Mouse (Mus musculus) kidney, embryonic 15.5 days (tissue): ENCODE measurements at regions not wholly inside any gene's neighbourhood (a gene's known extent, or its start where the extent isn't known, plus 50 kb on each side); places are given as distances from the start of the nearest gene placed in this dataset.

Experiments used
- ATAC-seq: fragments of 200-750 bp; cut with Nextera tagmentation; replicated peaks from 2 replicates; pipeline ENCODE4 v1.8.0; 2017; ENCODE audit warnings: moderate TSS enrichment; ENCODE audit not compliant: low FRiP score
- H3K27ac ChIP-seq: fragments of 300-500 bp; sonication (generic); 2 replicates; pipeline ENCODE4 v1.5.1; 2015; ENCODE audit warnings: mild to moderate bottlenecking, inconsistent platforms
- H3K27me3 ChIP-seq: fragments of 300-500 bp; sonication (generic); 2 replicates; pipeline ENCODE4 v1.6.1; 2015; ENCODE audit warnings: inconsistent platforms
- H3K36me3 ChIP-seq: fragments of 300-500 bp; sonication (generic); 2 replicates; pipeline ENCODE4 v1.6.1; 2015; ENCODE audit warnings: inconsistent platforms
- H3K4me1 ChIP-seq: fragments of 300-500 bp; sonication (generic); 2 replicates; pipeline ENCODE4 v1.6.1; 2015; ENCODE audit warnings: inconsistent platforms
- H3K4me2 ChIP-seq: fragments of 300-500 bp; sonication (generic); 2 replicates; pipeline ENCODE4 v1.6.1; 2015; ENCODE audit warnings: moderate library complexity, mild to moderate bottlenecking, inconsistent platforms
- H3K4me3 ChIP-seq: fragments of 300-500 bp; sonication (generic); replicated peaks from 2 replicates; pipeline ENCODE4 v1.5.1; 2015; ENCODE audit warnings: mild to moderate bottlenecking, inconsistent platforms
- H3K9ac ChIP-seq: fragments of 300-500 bp; sonication (generic); 2 replicates; pipeline ENCODE4 v1.6.1; 2015; ENCODE audit warnings: mild to moderate bottlenecking, inconsistent platforms
- H3K9me3 ChIP-seq: fragments of 300-500 bp; sonication (generic); replicated peaks from 2 replicates; pipeline ENCODE4 v1.6.1; 2016; ENCODE audit warnings: inconsistent platforms
- WGBS: fragments of 180-500 bp; shearing (Covaris S2); methylation state at CpG from one replicate; pipeline ENCODE4 v1.1.7; 2015; ENCODE audit warnings: mixed read lengths; 5-methylcytosine and 5-hydroxymethylcytosine counted together

DNA sequence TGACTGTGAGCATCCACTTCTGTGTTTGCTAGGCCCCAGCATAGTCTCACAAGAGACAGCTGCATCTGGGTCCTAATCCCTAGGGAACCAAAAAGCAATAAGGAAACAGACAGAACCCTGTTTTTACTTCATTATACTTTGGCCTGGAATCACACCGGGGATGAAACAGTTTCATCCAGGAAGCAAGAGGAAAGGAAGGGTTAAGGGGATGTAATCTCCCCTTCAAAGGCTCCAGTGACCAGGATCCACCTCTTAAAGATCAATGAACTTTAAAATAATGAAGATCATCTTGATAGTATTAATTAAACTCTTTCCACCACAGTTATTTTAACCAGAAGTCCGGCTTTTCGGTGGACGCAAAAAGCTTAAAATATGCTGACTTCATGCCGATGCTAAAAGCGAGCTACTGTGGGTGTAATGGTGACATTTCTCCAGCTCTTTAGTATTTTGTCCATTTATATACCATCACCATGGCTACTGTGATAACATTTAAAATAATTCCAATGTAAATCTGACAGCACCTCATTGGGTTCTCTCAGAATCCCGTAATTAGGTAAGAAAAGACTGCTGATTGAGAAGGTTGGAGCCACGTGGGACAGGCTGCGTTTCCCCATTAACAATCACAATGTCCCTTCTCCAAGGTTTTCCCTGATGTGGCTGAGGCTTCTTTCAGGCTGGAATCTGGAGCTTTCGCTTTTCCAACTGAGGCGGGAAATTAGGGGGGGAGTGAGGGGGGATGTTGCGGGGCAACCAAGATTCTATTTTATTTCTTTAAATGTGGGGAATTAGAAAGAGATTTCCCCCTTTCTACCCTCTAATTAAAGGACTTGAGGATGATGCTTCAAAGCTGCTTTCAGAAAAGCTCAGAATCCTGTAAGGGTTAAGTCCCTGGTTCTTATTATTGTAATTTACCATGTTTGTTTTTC is 560.0 kb upstream of the Pdzrn3 start:
- ATAC-seq: no peak
- Histone ChIP-seq H3K9me3 (no peaks in the 10 kb centered on the region), H3K27ac (no peak overlapping the region), H3K4me3 (no peak overlapping the region), H3K4me2 (no peak overlapping the region), H3K27me3 (no peaks in the 10 kb centered on the region), H3K9ac (no peak overlapping the region), H3K4me1 (no peaks in the 10 kb centered on the region), H3K36me3 (no peaks in the 10 kb centered on the region)
- 69% methylated on average over 12 of the region's 12 CpGs for WGBS

DNA sequence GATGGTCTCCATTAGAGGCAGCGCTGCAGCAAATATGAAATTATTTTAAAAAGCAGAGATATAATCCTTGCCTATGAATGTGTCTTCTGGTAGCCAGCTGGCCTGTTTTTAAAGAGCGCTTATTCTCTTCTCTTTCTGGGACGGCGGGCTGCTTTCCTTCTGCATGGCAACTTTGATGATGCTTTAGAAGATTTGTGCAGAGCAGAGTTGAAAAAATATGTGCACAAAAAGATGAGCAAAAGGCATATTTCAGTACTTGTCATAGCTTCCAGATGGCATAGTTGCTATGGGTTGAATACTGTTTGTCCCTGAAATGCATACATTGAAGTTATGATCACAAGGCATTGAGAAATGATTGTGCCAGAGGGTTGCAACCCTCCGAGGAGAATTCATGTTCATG is 554.1 kb upstream of the Pdzrn3 start:
- Histone ChIP-seq H3K27me3 (no peaks in the 10 kb centered on the region), H3K27ac (no peak overlapping the region), H3K4me2 (no peak overlapping the region), H3K9me3 (no peaks in the 10 kb centered on the region), H3K4me3 (no peak overlapping the region), H3K36me3 (no peaks in the 10 kb centered on the region), H3K9ac (no peak overlapping the region), H3K4me1 (no peaks in the 10 kb centered on the region)
- 94% methylated on average over 5 of the region's 5 CpGs for whole genome bisulfite sequencing
- no peak for ATAC-seq

DNA sequence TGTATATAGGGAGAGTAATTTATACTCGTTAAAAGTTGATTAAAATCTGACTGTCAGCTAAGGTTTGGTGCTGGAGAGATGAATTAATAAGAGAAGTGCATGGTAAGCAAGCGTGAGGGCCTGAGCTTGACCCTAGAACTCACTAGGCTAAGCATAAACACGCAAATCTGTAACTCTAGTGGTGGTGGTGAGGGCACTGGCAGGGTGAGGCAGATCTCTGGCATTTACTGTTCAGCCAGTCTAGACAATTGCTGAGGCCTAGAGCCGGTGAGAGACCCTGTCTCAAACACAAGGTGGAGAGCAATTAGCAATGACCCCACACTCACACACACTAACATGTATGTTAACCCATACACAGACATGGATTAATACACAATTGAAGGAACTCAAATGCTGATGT is 544.0 kb upstream of the Pdzrn3 start:
- Histone ChIP-seq H3K4me2 (no peak overlapping the region), H3K36me3 (no peaks in the 10 kb centered on the region), H3K27ac (no peak overlapping the region), H3K4me3 (no peak overlapping the region), H3K9ac (no peak overlapping the region), H3K27me3 (no peaks in the 10 kb centered on the region), H3K9me3 (no peaks in the 10 kb centered on the region), H3K4me1 (no peaks in the 10 kb centered on the region)
- WGBS: 63% methylated on average over 4 of the region's 4 CpGs
- ATAC-seq: no peak

DNA sequence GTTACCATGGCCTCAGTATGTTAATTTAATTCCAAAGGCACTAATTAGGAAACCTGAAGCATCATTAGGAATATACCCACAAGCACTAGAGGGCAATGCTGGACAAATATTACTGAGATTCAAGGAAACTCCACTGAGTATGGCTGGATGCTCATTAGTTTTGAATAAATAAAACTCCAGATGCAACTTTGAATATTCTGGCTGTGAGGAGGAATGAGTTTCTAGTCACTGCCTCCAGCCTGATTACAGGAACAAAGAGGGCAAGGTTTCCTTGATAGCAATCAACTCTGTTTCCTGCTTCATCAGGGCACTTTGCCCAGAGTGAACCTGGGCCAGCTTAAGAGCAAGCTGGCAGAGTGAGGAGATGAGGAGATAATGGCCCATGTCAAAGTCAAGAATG is 543.5 kb upstream of the Pdzrn3 start:
- H3K4me1 ChIP-seq: no peaks in the 10 kb centered on the region
- no peaks in the 10 kb centered on the region for H3K27me3 ChIP-seq
- H3K27ac ChIP-seq: no peak overlapping the region
- H3K36me3 ChIP-seq: no peaks in the 10 kb centered on the region
- peak; percentile 62; the same call in 1 of the 2 replicates for ATAC-seq
- H3K9me3 ChIP-seq: no peaks in the 10 kb centered on the region
- no peak overlapping the region for H3K4me2 ChIP-seq
- no peak overlapping the region for H3K4me3 ChIP-seq
- H3K9ac ChIP-seq: no peak overlapping the region

DNA sequence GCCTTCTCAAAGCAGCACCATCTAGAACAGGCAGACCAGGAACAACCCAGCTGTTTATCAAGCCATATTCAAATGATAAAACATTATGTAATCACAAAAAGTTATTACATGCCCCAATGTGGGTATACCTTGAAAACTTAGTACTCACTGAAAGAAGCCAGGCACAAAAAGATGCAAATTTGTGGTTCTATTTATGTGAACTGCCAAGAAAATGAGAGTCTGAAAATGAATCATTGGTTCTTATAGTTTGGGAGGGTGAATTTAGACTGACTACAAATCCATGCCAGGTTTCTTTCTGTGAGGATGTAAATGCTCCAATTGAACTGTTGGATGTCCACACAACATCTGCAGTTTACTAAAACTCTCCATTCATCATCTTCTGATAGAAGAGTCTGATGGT is 541.2 kb upstream of the Pdzrn3 start:
- no peak for ATAC-seq
- H3K9me3 ChIP-seq: no peaks in the 10 kb centered on the region
- no peaks in the 10 kb centered on the region for H3K36me3 ChIP-seq
- no peak overlapping the region for H3K27ac ChIP-seq
- H3K4me2 ChIP-seq: no peak overlapping the region
- no peak overlapping the region for H3K4me3 ChIP-seq
- no peak overlapping the region for H3K9ac ChIP-seq
- no peaks in the 10 kb centered on the region for H3K27me3 ChIP-seq
- H3K4me1 ChIP-seq: no peaks in the 10 kb centered on the region

DNA sequence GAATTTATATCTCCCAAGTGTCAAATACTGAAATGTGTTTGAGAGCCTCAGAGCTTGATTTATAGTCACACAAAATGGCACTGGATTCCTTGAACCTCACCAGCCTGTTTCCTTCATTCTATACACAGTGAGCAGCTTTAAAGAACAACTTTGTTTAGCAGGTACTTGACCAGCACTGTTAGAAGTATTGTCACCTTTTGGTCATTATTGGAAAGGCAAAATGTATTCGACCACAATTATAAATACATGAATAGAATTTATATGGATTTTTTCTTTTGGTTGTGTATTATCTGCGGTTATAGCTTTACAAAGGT is 527.3 kb upstream of the Pdzrn3 start:
- no peak for ATAC-seq
- no peaks in the 10 kb centered on the region for H3K36me3 ChIP-seq
- H3K4me1 ChIP-seq: no peaks in the 10 kb centered on the region
- H3K4me3 ChIP-seq: no peak overlapping the region
- 88% methylated on average over 2 of the region's 2 CpGs for WGBS
- no peak overlapping the region for H3K4me2 ChIP-seq
- H3K9me3 ChIP-seq: no peaks in the 10 kb centered on the region
- no peaks in the 10 kb centered on the region for H3K27me3 ChIP-seq
- no peak overlapping the region for H3K27ac ChIP-seq
- no peak overlapping the region for H3K9ac ChIP-seq

DNA sequence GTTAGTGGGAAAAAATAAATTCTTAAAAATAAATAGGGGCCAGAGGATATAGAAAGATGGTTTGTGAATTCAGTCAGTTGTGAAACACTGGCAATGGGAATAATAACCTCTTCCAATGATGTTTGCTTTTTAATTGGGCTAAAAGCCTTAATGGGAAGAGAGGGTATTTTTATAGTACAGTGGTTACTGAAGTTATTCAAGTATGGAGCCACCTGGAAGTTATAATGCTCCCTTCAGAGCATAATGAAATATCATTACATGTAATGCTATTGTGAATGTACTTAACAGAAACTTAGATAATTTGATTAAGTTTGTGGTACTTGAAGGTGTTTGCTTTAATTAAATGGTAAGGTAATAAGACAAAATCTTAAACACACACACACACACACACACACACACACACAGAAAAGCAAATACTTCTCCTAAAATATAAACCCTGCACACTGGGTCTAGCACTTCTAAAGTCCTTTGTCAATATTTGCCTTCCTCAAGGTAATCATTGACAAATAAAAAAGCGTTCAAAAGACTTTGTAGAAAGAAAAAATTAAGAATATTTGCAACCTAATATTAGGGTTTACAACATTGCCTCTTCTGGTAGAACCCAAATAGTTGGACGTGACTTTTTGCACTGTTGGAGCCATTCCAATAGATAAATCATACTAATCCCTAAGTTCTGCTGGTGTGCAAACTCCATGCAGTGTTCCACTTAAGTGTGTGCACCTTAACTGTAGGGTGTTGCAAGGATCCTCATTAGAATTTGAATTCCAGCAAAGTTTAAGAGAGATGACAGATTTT is 526.7 kb upstream of the Pdzrn3 start:
- WGBS: 65% methylated on average over 2 of the region's 2 CpGs
- ATAC-seq: no peak

DNA sequence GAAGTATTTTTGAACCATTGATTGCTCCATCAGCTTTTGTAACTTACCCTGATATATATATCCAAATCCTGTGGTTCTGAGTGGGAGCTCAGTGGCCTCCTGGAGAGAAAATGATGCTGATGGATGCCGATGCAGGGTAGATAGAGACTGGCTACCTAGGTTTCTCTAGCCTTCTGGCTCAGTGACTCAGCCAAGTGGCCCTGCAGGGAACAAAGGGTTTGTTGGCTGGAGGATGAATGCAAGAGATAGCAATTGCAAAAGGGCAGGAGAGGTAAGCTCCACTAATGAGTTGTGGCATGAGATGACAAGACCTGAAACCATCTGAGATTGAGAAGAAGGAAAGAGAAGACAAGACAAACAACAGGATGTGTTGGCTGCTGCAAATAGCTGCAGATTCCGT is 524.6 kb upstream of the Pdzrn3 start:
- Histone ChIP-seq H3K9ac (no peak overlapping the region), H3K4me3 (no peak overlapping the region), H3K27me3 (no peaks in the 10 kb centered on the region), H3K4me2 (no peak overlapping the region), H3K4me1 (no peaks in the 10 kb centered on the region), H3K27ac (no peak overlapping the region), H3K9me3 (no peaks in the 10 kb centered on the region), H3K36me3 (no peaks in the 10 kb centered on the region)
- ATAC-seq: no peak
- 73% methylated on average over 2 of the region's 2 CpGs for WGBS

More for the DNA sequence above, 526.7 kb upstream of the Pdzrn3 start:
- H3K27me3 ChIP-seq: no peaks in the 10 kb centered on the region
- H3K9ac ChIP-seq: no peak overlapping the region
- H3K9me3 ChIP-seq: no peaks in the 10 kb centered on the region
- H3K27ac ChIP-seq: no peak overlapping the region
- no peaks in the 10 kb centered on the region for H3K36me3 ChIP-seq
- H3K4me1 ChIP-seq: no peaks in the 10 kb centered on the region
- no peak overlapping the region for H3K4me2 ChIP-seq
- no peak overlapping the region for H3K4me3 ChIP-seq

DNA sequence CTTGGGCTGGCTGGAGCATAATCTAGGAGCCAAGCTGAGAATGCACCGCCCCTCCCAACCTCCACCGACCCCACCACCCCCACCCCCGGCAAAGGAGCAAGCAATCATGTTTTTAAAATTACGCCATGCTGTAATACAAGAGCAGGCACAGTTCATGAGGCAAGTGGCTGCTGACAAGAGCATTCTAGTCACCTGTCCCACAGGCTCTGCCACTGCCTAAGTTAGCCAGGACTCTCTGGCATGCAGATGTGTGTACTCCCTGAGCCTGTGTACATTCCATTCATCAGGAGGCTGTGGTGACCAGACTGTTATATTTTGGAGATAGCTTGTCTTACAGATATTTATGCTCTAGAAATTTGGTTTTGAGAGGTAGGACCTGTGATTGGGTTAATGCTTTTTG is 520.8 kb upstream of the Pdzrn3 start:
- 80% methylated on average over 4 of the region's 4 CpGs for WGBS
- H3K27me3 ChIP-seq: no peaks in the 10 kb centered on the region
- no peak for ATAC-seq
- H3K27ac ChIP-seq: no peak overlapping the region
- H3K4me3 ChIP-seq: no peak overlapping the region
- no peaks in the 10 kb centered on the region for H3K36me3 ChIP-seq
- H3K4me1 ChIP-seq: no peaks in the 10 kb centered on the region
- no peak overlapping the region for H3K9ac ChIP-seq
- no peaks in the 10 kb centered on the region for H3K9me3 ChIP-seq
- H3K4me2 ChIP-seq: no peak overlapping the region

DNA sequence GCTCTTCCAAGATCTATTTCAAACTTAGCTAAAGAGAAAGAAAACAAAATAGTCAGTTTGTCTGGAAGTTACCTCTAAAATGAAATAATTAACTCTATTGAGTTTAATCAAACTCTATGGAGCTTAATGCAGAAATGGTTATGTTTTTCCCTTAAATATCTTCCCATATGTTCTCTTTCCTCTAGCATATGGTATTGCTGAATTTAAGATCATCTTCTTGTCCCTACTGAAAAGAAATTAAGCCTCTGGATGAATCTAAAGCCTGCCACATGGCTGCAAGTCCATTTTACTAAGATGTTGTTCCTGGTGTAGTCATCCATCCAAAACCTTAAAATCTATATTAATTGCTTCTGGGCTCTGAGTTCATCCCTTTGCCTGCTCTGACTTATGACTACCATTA is 513.0 kb upstream of the Pdzrn3 start:
- Histone ChIP-seq H3K9me3 (no peaks in the 10 kb centered on the region), H3K4me3 (no peak overlapping the region), H3K27me3 (no peaks in the 10 kb centered on the region), H3K4me2 (no peak overlapping the region), H3K9ac (no peak overlapping the region), H3K36me3 (no peaks in the 10 kb centered on the region), H3K4me1 (no peaks in the 10 kb centered on the region), H3K27ac (no peak overlapping the region)
- ATAC-seq: no peak

DNA sequence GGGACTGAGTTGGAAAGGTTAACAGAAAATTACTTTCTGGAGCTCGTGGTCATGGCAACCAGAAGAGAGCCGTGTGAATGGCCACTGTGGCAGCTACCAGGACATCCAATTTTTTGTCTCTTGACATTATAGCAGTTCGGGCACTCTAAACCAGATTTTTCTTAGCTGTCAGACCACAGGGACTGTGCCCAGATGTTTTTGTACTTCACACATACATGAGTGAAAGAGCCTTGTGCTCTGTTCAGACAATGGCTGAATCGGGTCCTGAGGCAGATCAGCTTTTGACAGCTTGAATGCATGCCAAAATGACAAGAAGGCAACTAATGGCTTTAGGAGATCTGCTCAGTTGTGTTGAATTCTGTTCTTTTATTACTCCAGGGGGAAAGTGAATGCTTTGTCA is 505.2 kb upstream of the Pdzrn3 start:
- Histone ChIP-seq H3K9ac (no peak overlapping the region), H3K9me3 (no peaks in the 10 kb centered on the region), H3K27ac (no peak overlapping the region), H3K4me1 (no peaks in the 10 kb centered on the region), H3K36me3 (no peaks in the 10 kb centered on the region), H3K4me2 (no peak overlapping the region), H3K4me3 (no peak overlapping the region), H3K27me3 (no peaks in the 10 kb centered on the region)
- no peak for ATAC-seq
- 40% methylated on average over 4 of the region's 4 CpGs for WGBS

DNA sequence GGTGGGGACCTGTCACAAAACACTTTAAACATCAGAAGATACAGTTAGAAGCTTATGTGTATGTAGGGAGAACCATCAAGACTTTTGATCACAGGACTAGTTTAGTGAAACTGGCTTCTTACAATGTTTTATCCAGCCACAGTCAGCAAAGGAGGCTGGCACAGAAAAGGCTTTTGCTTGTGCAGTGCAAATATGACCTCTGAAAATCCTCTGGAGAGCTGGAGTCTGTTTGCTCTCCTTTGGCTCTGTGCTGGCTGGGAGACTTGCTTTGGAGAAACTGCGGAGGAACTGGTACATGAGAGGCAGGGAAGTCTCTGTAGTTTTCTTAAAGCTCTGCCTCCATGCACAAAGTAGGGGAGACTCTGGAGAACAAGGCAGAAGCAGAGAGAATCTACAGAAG is 497.2 kb upstream of the Pdzrn3 start:
- 74% methylated on average over 1 of the region's 1 CpGs for WGBS
- Histone ChIP-seq H3K4me1 (no peaks in the 10 kb centered on the region), H3K4me2 (no peak overlapping the region), H3K9ac (no peak overlapping the region), H3K27ac (no peak overlapping the region), H3K36me3 (no peaks in the 10 kb centered on the region), H3K9me3 (no peaks in the 10 kb centered on the region), H3K27me3 (no peaks in the 10 kb centered on the region), H3K4me3 (no peak overlapping the region)
- no peak for ATAC-seq
